Mouse (Mus musculus) macrophage (primary cell): ENCODE results near the gene Prickle2. TPM values are rescaled to one million over a fixed set of nuclear protein-coding genes. Genes with fewer than 3 reads are reported as not detected.

Experiments
- polyA plus RNA-seq: library from polyadenylated mRNA; stranded (reverse); fragments of 250-400 nt; gene quantifications from 3 replicates; pipeline ENCODE4 v1.2.4, GENCODE M21; 2018; ENCODE audit warnings: inconsistent platforms

The Prickle2 gene
- polyA plus RNA-seq, 1 experiment from 2014 or later, result 0.30 TPM

Other genes with a start within 250 kb of the Prickle2 start
- gene A730049H05Rik, start 110.3 kb upstream of the Prickle2 start, polyA plus RNA-seq, result not detected in 3 replicates
- not detected in 3 replicates for gene Gm15737, start 163.2 kb upstream of the Prickle2 start, polyA plus RNA-seq
- not detected in 3 replicates for gene Adamts9, start 237.3 kb upstream of the Prickle2 start, polyA plus RNA-seq